Mouse (Mus musculus) lung, adult 2 months (tissue): ENCODE measurements at regions not wholly inside any gene's neighbourhood (a gene's known extent, or its start where the extent isn't known, plus 50 kb on each side); places are given as distances from the start of the nearest gene placed in this dataset.

Experiments used
- CTCF ChIP-seq: fragments of 200-500 bp; IDR thresholded peaks from 2 replicates; pipeline ENCODE4 v1.5.1; 2011; ENCODE audit warnings: mild to moderate bottlenecking, low read length, control low read depth; ENCODE audit not compliant: insufficient read depth
- POLR2A ChIP-seq: fragments of 200-500 bp; IDR thresholded peaks from 2 replicates; pipeline ENCODE4 v1.6.1; 2011; ENCODE audit warnings: low read depth, mild to moderate bottlenecking, control low read depth, low read length, borderline replicate concordance; ENCODE audit errors: extremely low read depth

DNA sequence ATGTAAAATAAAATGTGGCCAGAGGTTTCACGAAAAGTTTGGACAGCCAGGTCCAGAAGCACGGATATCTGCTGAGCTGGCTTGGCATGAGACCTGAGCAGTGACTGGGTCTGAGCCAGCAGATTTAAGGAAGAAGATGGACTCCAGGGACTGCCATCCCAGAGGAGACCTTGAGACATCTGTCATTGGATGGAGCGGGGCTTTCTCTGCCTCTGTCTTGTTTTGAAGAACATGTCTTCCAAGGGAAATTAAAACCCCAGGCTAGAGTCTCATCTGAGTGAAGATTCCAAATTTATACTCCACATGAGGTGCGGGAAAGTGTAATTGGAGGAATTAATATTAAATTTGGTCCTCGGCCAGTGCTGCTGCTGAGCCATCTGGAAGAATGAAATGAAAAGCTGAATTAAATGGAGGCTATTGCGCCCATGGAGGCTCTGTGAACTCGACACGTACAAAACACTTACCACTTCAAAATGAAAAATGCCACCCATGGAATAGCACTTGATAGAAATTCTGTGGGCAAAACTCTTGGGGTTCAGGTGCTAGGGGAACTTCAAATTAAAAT, 129.8 kb upstream of the Adcy2 start:
- no peak for TF ChIP-seq CTCF
- no peak for TF ChIP-seq POLR2A
